Mouse (Mus musculus) left cerebral cortex, adult 9 months (tissue): ENCODE measurements around the gene Wbp1.

Experiments used
- DNase-seq, 2 experiments: peaks; one replicate each; pipeline ENCODE4 v3.0.0; 2022; ENCODE audit warnings: low spot score in 2 of 2

Wbp1 gene

GRCm38 (mm10) chr6:83084477-83084876 is 36.9 kb downstream of the Wbp1 start:
- no peak for DNase-seq

GRCm38 (mm10) chr6:83083497-83083896 is 37.9 kb downstream of the Wbp1 start:
- no peak for DNase-seq

GRCm38 (mm10) chr6:83080210-83080609 is 41.1 kb downstream of the Wbp1 start:
- no peak for DNase-seq

- peak; percentile 93 to 99 for DNase-seq
Observed at GRCm38 (mm10) chr6:83078324-83078858, 43.0 kb downstream of the Wbp1 start.

GRCm38 (mm10) chr6:83077630-83078323 is 43.6 kb downstream of the Wbp1 start, which contains the start of gene Pcgf1:
Gene Pcgf1, plus strand, starts transcription at chr6:83077869.
- peak in 1 of 2 experiments; percentile 49 for DNase-seq

- no peak for DNase-seq
Observed at GRCm38 (mm10) chr6:83074979-83075378, 46.4 kb downstream of the Wbp1 start.

GRCm38 (mm10) chr6:83071220-83071619 is 50.1 kb downstream of the Wbp1 start:
- no peak for DNase-seq

- no peak for DNase-seq
Observed at GRCm38 (mm10) chr6:83070311-83071219, 50.8 kb downstream of the Wbp1 start.

- DNase-seq: no peak
Observed at GRCm38 (mm10) chr6:83070247-83070310, 51.3 kb downstream of the Wbp1 start, which contains the start of gene Tlx2. Gene Tlx2, minus strand, starts transcription at chr6:83070293.

GRCm38 (mm10) chr6:83069488-83070246 is 51.7 kb downstream of the Wbp1 start:
- DNase-seq: no peak
